Mouse (Mus musculus) liver, adult 2 months (tissue): ENCODE results near the gene Med27. TPM values are rescaled to one million over a fixed set of nuclear protein-coding genes. Genes with fewer than 3 reads are reported as not detected.

Experiments used
- DNase-seq: peaks from one replicate; pipeline ENCODE4 v3.0.0-alpha.2; 2011; ENCODE audit warnings: low read depth, low spot score; ENCODE audit errors: extremely low read depth
- H3K27ac ChIP-seq: fragments of 200-500 bp; replicated peaks from 2 replicates; pipeline ENCODE4 v1.5.1; 2012; ENCODE audit warnings: low read depth, mild to moderate bottlenecking, control low read depth, inconsistent platforms, low read length; ENCODE audit not compliant: insufficient read depth
- H3K27me3 ChIP-seq: fragments of 200-500 bp; 2 replicates; pipeline ENCODE4 v1.6.1; 2012; ENCODE audit warnings: mild to moderate bottlenecking, moderate library complexity, low read length, inconsistent platforms; ENCODE audit not compliant: control insufficient read depth, insufficient read depth
- H3K36me3 ChIP-seq: fragments of 200-500 bp; 2 replicates; pipeline ENCODE4 v1.6.1; 2012; ENCODE audit warnings: low read length, inconsistent platforms; ENCODE audit not compliant: control insufficient read depth, insufficient read depth
- H3K4me1 ChIP-seq: fragments of 200-500 bp; 2 replicates; pipeline ENCODE4 v1.6.1; 2011; ENCODE audit warnings: low read length; ENCODE audit not compliant: control insufficient read depth, insufficient read depth
- H3K4me3 ChIP-seq: fragments of 200-500 bp; 2 replicates; pipeline ENCODE4 v1.5.1; 2011; ENCODE audit warnings: low read depth, mild to moderate bottlenecking, control low read depth, low read length, moderate library complexity; ENCODE audit not compliant: insufficient read depth
- H3K79me2 ChIP-seq: fragments of 200-500 bp; 2 replicates; pipeline ENCODE4 v1.6.1; 2012; ENCODE audit warnings: inconsistent platforms, mild to moderate bottlenecking, low read length, moderate library complexity; ENCODE audit not compliant: control insufficient read depth, insufficient read depth
- H3K9ac ChIP-seq: fragments of 200-500 bp; 2 replicates; pipeline ENCODE4 v1.6.1; 2012; ENCODE audit warnings: low read depth, mild to moderate bottlenecking, control low read depth, inconsistent platforms, low read length
- CTCF ChIP-seq: fragments of 200-500 bp; IDR thresholded peaks from 2 replicates; pipeline ENCODE4 v1.5.1; 2011; ENCODE audit warnings: low read depth, low read length, control low read depth
- POLR2A ChIP-seq: fragments of 200-500 bp; IDR thresholded peaks from 2 replicates; pipeline ENCODE4 v1.6.1; 2011; ENCODE audit warnings: low read length, control low read depth; ENCODE audit not compliant: insufficient read depth; ENCODE audit errors: extremely low read depth
- WGBS: fragments of 180-500 bp; shearing (Covaris S2); methylation state at CpG from one replicate; pipeline ENCODE4 v1.1.7; 2018; 5-methylcytosine and 5-hydroxymethylcytosine counted together
- polyA plus RNA-seq: library from polyadenylated mRNA; depleted of rRNA; stranded (reverse); fragments of >200 nt; gene quantifications from 2 replicates; pipeline ENCODE4 v1.2.3, GENCODE M21; 2012
- total RNA-seq: library from RNA; depleted of rRNA; stranded (reverse); fragments of >200 nt; gene quantifications from 2 replicates; pipeline ENCODE4 v1.2.3, GENCODE M21; 2014

Med27 gene
- total and polyA plus RNA-seq, 2 experiments, result 5.7 to 13.2 TPM

GRCm38 (mm10) chr2:29459648-29460047, 113.0 kb downstream of the Med27 start:
- Histone ChIP-seq H3K9ac (no peak overlapping the region), H3K4me3 (no peak overlapping the region), H3K27me3 (no peaks in the 10 kb centered on the region), H3K27ac (no peak overlapping the region), H3K4me1 (peaks cover 2% of the 10 kb centered on the region; the same call in 1 of the 2 replicates), H3K79me2 (no peaks in the 10 kb centered on the region), H3K36me3 (no peaks in the 10 kb centered on the region)
- TF ChIP-seq POLR2A (no peak), CTCF (no peak)
- no peak for DNase-seq
- WGBS, result 84% methylated on average over 1 of the region's 1 CpGs

GRCm38 (mm10) chr2:29461841-29462240, 115.2 kb downstream of the Med27 start:
- H3K9ac ChIP-seq, result no peak overlapping the region
- H3K4me3 ChIP-seq, result no peak overlapping the region
- H3K27ac ChIP-seq, result no peak overlapping the region
- 97% methylated on average over 2 of the region's 2 CpGs for WGBS
- no peaks in the 10 kb centered on the region; the same call in 1 of the 2 replicates for H3K79me2 ChIP-seq
- no peak for DNase-seq
- no peaks in the 10 kb centered on the region for H3K4me1 ChIP-seq
- TF ChIP-seq CTCF (no peak), POLR2A (no peak)
- H3K27me3 ChIP-seq, result no peaks in the 10 kb centered on the region
- H3K36me3 ChIP-seq, result no peaks in the 10 kb centered on the region

GRCm38 (mm10) chr2:29463039-29463585, 116.5 kb downstream of the Med27 start:
- H3K27me3 ChIP-seq, result no peaks in the 10 kb centered on the region
- 90% methylated on average over 6 of the region's 6 CpGs for WGBS

GRCm38 (mm10) chr2:29464851-29465648, 118.4 kb downstream of the Med27 start:
- Histone ChIP-seq H3K27me3 (no peaks in the 10 kb centered on the region), H3K36me3 (no peaks in the 10 kb centered on the region), H3K79me2 (no peaks in the 10 kb centered on the region; the same call in 1 of the 2 replicates), H3K4me3 (no peak overlapping the region), H3K27ac (no peak overlapping the region), H3K9ac (no peak overlapping the region), H3K4me1 (no peaks in the 10 kb centered on the region)
- TF ChIP-seq POLR2A (no peak), CTCF (no peak)
- DNase-seq, result no peak
- WGBS, result 87% methylated on average over 9 of the region's 9 CpGs

More at GRCm38 (mm10) chr2:29463039-29463585, 116.5 kb downstream of the Med27 start:
- no peaks in the 10 kb centered on the region for H3K4me1 ChIP-seq
- no peaks in the 10 kb centered on the region for H3K36me3 ChIP-seq
- H3K4me3 ChIP-seq, result no peak overlapping the region
- DNase-seq, result no peak
- no peaks in the 10 kb centered on the region; the same call in 1 of the 2 replicates for H3K79me2 ChIP-seq
- H3K9ac ChIP-seq, result no peak overlapping the region
- no peak overlapping the region for H3K27ac ChIP-seq
- TF ChIP-seq CTCF (no peak), POLR2A (no peak)

- H3K27me3 ChIP-seq, result no peaks in the 10 kb centered on the region
- TF ChIP-seq CTCF, result no peak
- no peak for TF ChIP-seq POLR2A
- no peak overlapping the region for H3K9ac ChIP-seq
- no peaks in the 10 kb centered on the region; the same call in 1 of the 2 replicates for H3K79me2 ChIP-seq
- 63% methylated on average over 3 of the region's 3 CpGs for WGBS
- no peaks in the 10 kb centered on the region for H3K4me1 ChIP-seq
- H3K36me3 ChIP-seq, result no peaks in the 10 kb centered on the region
- DNase-seq, result no peak
- H3K4me3 ChIP-seq, result no peak overlapping the region
- H3K27ac ChIP-seq, result no peak overlapping the region
Observed at GRCm38 (mm10) chr2:29465649-29466137, 119.1 kb downstream of the Med27 start.
